Mouse (Mus musculus) urinary bladder, postnatal 14 days (tissue): ENCODE measurements around the gene Dnajc15.

Source experiments
- DNase-seq: peaks from one replicate; pipeline ENCODE4 v3.0.0; 2021; ENCODE audit warnings: low spot score

Gene Dnajc15

GRCm38 (mm10) chr14:77794285-77794949 lies 80.5 kb downstream of the Dnajc15 start:
- no peak for DNase-seq

GRCm38 (mm10) chr14:77792998-77793397 lies 81.9 kb downstream of the Dnajc15 start:
- no peak for DNase-seq

- no peak for DNase-seq
Observed at GRCm38 (mm10) chr14:77783217-77783616, 91.7 kb downstream of the Dnajc15 start.

- no peak for DNase-seq
Observed at GRCm38 (mm10) chr14:77777365-77777764, 97.6 kb downstream of the Dnajc15 start.

- no peak for DNase-seq
Observed at GRCm38 (mm10) chr14:77776005-77776531, 98.9 kb downstream of the Dnajc15 start.

- no peak for DNase-seq
Observed at GRCm38 (mm10) chr14:77773331-77773730, 101.6 kb downstream of the Dnajc15 start.

- no peak for DNase-seq
Observed at GRCm38 (mm10) chr14:77771626-77772025, 103.3 kb downstream of the Dnajc15 start.
